Mouse (Mus musculus) adrenal gland, adult 2 months (tissue): ENCODE data around the gene Synpr. TPM values are rescaled to one million over a fixed set of nuclear protein-coding genes. Genes with fewer than 3 reads are reported as not detected.
A peak's percentile ranks its signal among the peaks of the same experiment; 100 is the strongest.
"Not testable (repeated sequence)": the region's sequence is repeated elsewhere in the genome, so short reads cannot be mapped to it uniquely, and the experiment has no call there.

Experiments
- DNase-seq: peaks from one replicate; pipeline ENCODE4 v3.0.0; 2021
- long read RNA-seq: library from polyadenylated mRNA; stranded (forward); transcript quantifications from one replicate; pipeline ENCODE4 v2.0.0, GENCODE M21; 2021
- polyA plus RNA-seq: library from polyadenylated mRNA; depleted of rRNA; stranded (reverse); fragments of >200 nt; gene quantifications from 2 replicates; pipeline ENCODE4 v1.2.3, GENCODE M21; 2012; rRNA removed
- total RNA-seq, 2 experiments: library from RNA; stranded (reverse); gene quantifications; 2 replicates each; pipeline ENCODE4 v1.2.3; 2021

The Synpr gene
- total RNA-seq (10 to 100 TPM in 1 of 2 experiments, 1 to 10 TPM in 1; 5.0 to 13.9 TPM), polyA plus RNA-seq (1.8 TPM in 2 replicates)
- long read RNA-seq, partial matches to known transcripts = 0 of 1 reads
- long read RNA-seq, other reads (novel, unspliced or antisense) = 1 of 1 reads

GRCm38 (mm10) chr14:13284091-13284844, at the start of gene Synpr:
Synpr (plus strand) TSS chr14:13284780.
- peak; percentile 15 for DNase-seq

- DNase-seq = no peak
Measured at GRCm38 (mm10) chr14:13236929-13237328, 47.7 kb upstream of the Synpr start.

GRCm38 (mm10) chr14:13247431-13247830, 37.1 kb upstream of the Synpr start:
- no peak for DNase-seq

GRCm38 (mm10) chr14:13249361-13249760, 35.2 kb upstream of the Synpr start:
- DNase-seq = no peak

GRCm38 (mm10) chr14:13252594-13252993, 32.0 kb upstream of the Synpr start:
- DNase-seq = no peak

GRCm38 (mm10) chr14:13254741-13255140, 29.8 kb upstream of the Synpr start:
- DNase-seq = not testable (repeated sequence)

- DNase-seq = no peak
Measured at GRCm38 (mm10) chr14:13262406-13262805, 22.2 kb upstream of the Synpr start.

GRCm38 (mm10) chr14:13266331-13266730, 18.2 kb upstream of the Synpr start:
- no peak for DNase-seq

- DNase-seq = no peak
Measured at GRCm38 (mm10) chr14:13267181-13267580, 17.4 kb upstream of the Synpr start.

- DNase-seq = no peak
Measured at GRCm38 (mm10) chr14:13283211-13283610, 1.4 kb upstream of the Synpr start.

GRCm38 (mm10) chr14:13284845-13285198, 242 bp downstream of the Synpr start:
- DNase-seq = no peak

GRCm38 (mm10) chr14:13285341-13286130, 956 bp downstream of the Synpr start:
- DNase-seq = no peak

GRCm38 (mm10) chr14:13294200-13294599, 9.6 kb downstream of the Synpr start:
- no peak for DNase-seq

- no peak for DNase-seq
Measured at GRCm38 (mm10) chr14:13314323-13314722, 29.7 kb downstream of the Synpr start.

- DNase-seq = no peak
Measured at GRCm38 (mm10) chr14:13328461-13328860, 43.9 kb downstream of the Synpr start.

GRCm38 (mm10) chr14:13332497-13333306, 48.1 kb downstream of the Synpr start:
- DNase-seq = no peak

GRCm38 (mm10) chr14:13333372-13333771, 48.8 kb downstream of the Synpr start:
- no peak for DNase-seq

- no peak for DNase-seq
Measured at GRCm38 (mm10) chr14:13336162-13336561, 51.6 kb downstream of the Synpr start.

- no peak for DNase-seq
Measured at GRCm38 (mm10) chr14:13340688-13341087, 56.1 kb downstream of the Synpr start.

- DNase-seq = no peak
Measured at GRCm38 (mm10) chr14:13344240-13344639, 59.7 kb downstream of the Synpr start.

GRCm38 (mm10) chr14:13349170-13349865, 64.7 kb downstream of the Synpr start:
- no peak for DNase-seq

- DNase-seq = no peak
Measured at GRCm38 (mm10) chr14:13354154-13354553, 69.6 kb downstream of the Synpr start.
